Mouse (Mus musculus) thymus, postnatal 4 days (tissue): ENCODE data around the gene Rac2.

Experiments used
- DNase-seq: peaks from one replicate; pipeline ENCODE4 v3.0.0; 2021

Rac2 gene

GRCm38 (mm10) chr15:78588049-78588448, 15.5 kb upstream of the Rac2 start:
- no peak for DNase-seq

- DNase-seq: peak; percentile 92
These were observed 14.7 kb upstream of the Rac2 start for GRCm38 (mm10) chr15:78587050-78587994.

- DNase-seq: no peak
These were observed 12.8 kb upstream of the Rac2 start for GRCm38 (mm10) chr15:78585404-78585803.

- DNase-seq: peak; percentile 56
These were observed 10.8 kb upstream of the Rac2 start for GRCm38 (mm10) chr15:78583352-78583751.

- peak; percentile 40 for DNase-seq
These were observed 3.8 kb upstream of the Rac2 start for GRCm38 (mm10) chr15:78576284-78576810.

GRCm38 (mm10) chr15:78572270-78572600, 348 bp downstream of the Rac2 start:
- DNase-seq: no peak

GRCm38 (mm10) chr15:78571554-78572269, 871 bp downstream of the Rac2 start:
- peak; percentile 85 for DNase-seq

- DNase-seq: peak; percentile 64
These were observed 2.4 kb downstream of the Rac2 start for GRCm38 (mm10) chr15:78570170-78570569.

- peak; percentile 39 for DNase-seq
These were observed 4.9 kb downstream of the Rac2 start for GRCm38 (mm10) chr15:78567608-78568120.

GRCm38 (mm10) chr15:78564764-78565435, 7.7 kb downstream of the Rac2 start:
- DNase-seq: peak; percentile 51

GRCm38 (mm10) chr15:78563937-78564336, 8.6 kb downstream of the Rac2 start:
- peak; percentile 75 for DNase-seq

- no peak for DNase-seq
These were observed 9.2 kb downstream of the Rac2 start for GRCm38 (mm10) chr15:78563344-78563743.

GRCm38 (mm10) chr15:78559141-78559979, 13.2 kb downstream of the Rac2 start:
- DNase-seq: peak; percentile 53

GRCm38 (mm10) chr15:78557693-78558535, 14.7 kb downstream of the Rac2 start:
- DNase-seq: peak; percentile 48

GRCm38 (mm10) chr15:78554545-78555313, 17.9 kb downstream of the Rac2 start:
- DNase-seq: peak; percentile 24

- DNase-seq: no peak
These were observed 23.3 kb downstream of the Rac2 start for GRCm38 (mm10) chr15:78549189-78549734.

GRCm38 (mm10) chr15:78548711-78549110, 23.9 kb downstream of the Rac2 start:
- no peak for DNase-seq

GRCm38 (mm10) chr15:78548336-78548665, 24.3 kb downstream of the Rac2 start:
- DNase-seq: peak; percentile 49

GRCm38 (mm10) chr15:78547415-78548335, 24.9 kb downstream of the Rac2 start:
- DNase-seq: peak; percentile 71
